Mouse (Mus musculus) left cerebral cortex, postnatal 10 days (tissue): ENCODE results near the gene Sik1. TPM values are rescaled to one million over a fixed set of nuclear protein-coding genes. Genes with fewer than 3 reads are reported as not detected.
A peak's percentile ranks its signal among the peaks of the same experiment; 100 is the strongest.

Source experiments
- DNase-seq, 2 experiments: peaks; one replicate each; pipeline ENCODE4 v3.0.0; 2021 to 2022; ENCODE audit warnings: low spot score in 2 of 2, mixed read lengths in 1 of 2; ENCODE audit errors: extremely low spot score in 1 of 2
- intact Hi-C: fragments of 180-260 bp; cut with DNase I; formaldehyde crosslinking; loops from one replicate; pipeline ENCODE4 v1.15.1; 2025
- total RNA-seq, 2 experiments: library from RNA; stranded (reverse); gene quantifications; 2 replicates each; pipeline ENCODE4 v1.2.3; 2021

Sik1 gene
- total RNA-seq, 2 experiments from 2014 or later = 22.2 to 22.8 TPM

- DNase-seq = peak; percentile 65 to 72
- intact Hi-C loops = loop anchor here (5.0 kb wide), 1 partner anchor 145 kb away; no protein-coding TSS in a partner anchor
Measured at GRCm38 (mm10) chr17:31877650-31878141, 22.1 kb upstream of the Sik1 start.

- DNase-seq = no peak
- intact Hi-C loops = loop anchor here (5.0 kb wide), 1 partner anchor 145 kb away; no protein-coding TSS in a partner anchor
Measured at GRCm38 (mm10) chr17:31877181-31877581, 21.6 kb upstream of the Sik1 start.

DNA sequence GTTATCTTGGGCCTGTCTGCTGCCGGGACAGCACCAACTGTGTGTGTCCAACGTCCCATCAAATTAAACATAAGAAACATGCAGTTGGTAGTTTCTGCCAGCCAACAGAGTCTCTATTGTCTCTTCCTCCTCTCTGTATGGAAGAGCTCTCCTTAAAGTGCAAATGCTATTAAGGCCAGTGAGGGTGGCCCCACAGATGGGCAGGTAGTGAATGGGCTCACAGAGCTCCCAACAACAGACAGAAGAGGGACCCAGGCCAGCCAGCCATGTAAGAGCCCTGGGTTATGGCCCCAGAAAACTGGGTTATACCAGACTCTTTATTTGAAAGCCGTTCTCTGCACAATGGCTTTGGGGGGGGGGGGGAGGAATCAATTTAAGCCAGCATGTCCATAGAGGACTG, 21.2 kb upstream of the Sik1 start:
- intact Hi-C loops = loop anchor here (5.0 kb wide), 1 partner anchor 146 kb away; no protein-coding TSS in a partner anchor

DNA sequence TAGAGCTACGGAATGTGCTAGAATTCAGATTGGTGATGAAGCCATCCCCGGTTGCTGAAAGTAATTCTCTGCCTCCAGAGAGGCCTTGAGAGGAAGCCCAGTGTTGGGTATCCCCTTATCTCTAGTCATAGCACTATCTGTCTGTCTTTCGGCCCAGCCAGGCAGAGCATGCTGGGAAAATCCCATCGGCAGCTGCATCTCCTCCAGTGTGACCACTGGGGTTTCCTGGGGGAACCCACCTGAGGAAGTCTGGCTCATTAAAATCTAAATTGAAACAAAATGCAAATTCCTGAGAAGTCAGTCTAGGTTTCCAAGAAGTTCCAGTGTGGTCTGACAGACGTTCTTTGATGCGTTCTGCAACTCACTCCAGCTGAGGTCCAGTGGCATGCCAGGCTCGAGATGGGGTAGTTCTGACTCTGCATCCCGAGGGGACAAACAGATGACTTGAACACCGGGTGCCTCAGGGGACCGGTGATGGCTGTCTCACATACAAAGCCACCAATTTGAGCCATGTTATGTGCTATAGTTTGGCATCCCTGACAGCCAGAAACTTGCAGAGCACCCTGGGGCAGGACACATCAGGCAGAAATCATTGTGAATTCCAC, 19.8 kb upstream of the Sik1 start:
- DNase-seq = peak in 1 of 2 experiments; percentile 14
- intact Hi-C loops = loop anchor here (5.0 kb wide), 1 partner anchor 147 kb away; no protein-coding TSS in a partner anchor

More for the DNA sequence above, 21.2 kb upstream of the Sik1 start:
- DNase-seq = peak in 1 of 2 experiments; percentile 17

DNA sequence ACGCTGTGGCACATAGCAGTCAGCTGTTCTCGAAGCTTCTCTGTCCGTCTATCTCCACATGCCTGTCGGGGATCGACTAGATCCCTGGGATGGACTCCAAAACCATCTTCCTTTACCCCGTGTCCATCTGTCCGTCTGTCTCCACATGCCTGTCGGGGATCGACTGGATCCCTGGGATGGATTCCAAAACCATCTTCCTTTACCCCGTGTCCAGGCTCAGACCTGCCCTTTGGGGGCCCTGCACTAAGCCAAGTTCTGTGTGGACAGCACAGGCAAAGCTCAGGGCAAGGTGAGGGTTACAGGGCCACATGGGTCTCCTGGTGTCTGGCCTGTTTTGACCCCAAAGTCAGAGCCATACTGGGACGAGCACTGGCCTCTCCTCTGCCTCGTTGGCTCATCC, 19.1 kb upstream of the Sik1 start:
- intact Hi-C loops = loop anchor here (5.0 kb wide), 1 partner anchor 148 kb away; no protein-coding TSS in a partner anchor
- peak in 1 of 2 experiments; percentile 15 for DNase-seq

GRCm38 (mm10) chr17:31873973-31874372, 18.4 kb upstream of the Sik1 start:
- intact Hi-C loops = no loop called here
- peak in 1 of 2 experiments; percentile 64 for DNase-seq

DNA sequence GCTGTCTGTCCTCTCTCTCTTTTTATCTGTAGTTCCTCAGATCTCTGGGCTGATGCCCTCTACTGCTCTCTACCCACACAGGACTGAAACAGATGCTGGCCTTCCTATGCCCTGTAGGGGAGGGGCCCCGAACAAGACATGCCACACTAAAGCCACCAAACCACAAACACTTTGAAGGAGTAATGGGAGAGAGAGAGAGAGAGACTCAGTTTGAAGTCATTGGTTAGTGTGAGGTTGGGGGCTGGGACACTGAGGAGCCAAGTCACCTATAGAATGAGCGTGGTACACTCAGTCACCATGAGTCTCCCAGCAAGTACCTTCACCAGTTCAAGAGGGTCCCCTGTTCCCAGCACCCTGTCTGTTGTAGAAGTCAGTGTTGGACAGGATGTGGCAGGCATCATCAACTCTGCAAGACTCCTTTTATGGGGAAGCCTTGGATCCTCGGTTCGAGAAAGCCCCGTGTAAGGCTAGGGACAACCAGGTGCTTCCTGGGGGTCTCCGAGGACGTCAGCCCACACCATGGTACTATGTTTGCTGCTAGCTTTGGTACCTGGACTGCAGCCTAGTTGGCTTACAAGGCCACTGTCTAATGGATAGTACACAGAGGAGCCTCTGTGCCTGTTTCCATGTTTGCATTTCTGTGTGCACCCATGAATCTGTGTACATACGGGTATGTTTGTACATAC, 17.7 kb upstream of the Sik1 start:
- intact Hi-C loops = no loop called here
- DNase-seq = peak in 1 of 2 experiments; percentile 10

- intact Hi-C loops = no loop called here
- no peak for DNase-seq
Measured at GRCm38 (mm10) chr17:31872826-31873165, 17.2 kb upstream of the Sik1 start.

- intact Hi-C loops = no loop called here
- peak in 1 of 2 experiments; percentile 29 for DNase-seq
Measured at GRCm38 (mm10) chr17:31871968-31872825, 16.6 kb upstream of the Sik1 start.

- DNase-seq = peak in 1 of 2 experiments; percentile 15
- intact Hi-C loops = no loop called here
Measured at GRCm38 (mm10) chr17:31870931-31871421, 15.4 kb upstream of the Sik1 start.

- DNase-seq = peak in 1 of 2 experiments; percentile 9
- intact Hi-C loops = no loop called here
Measured at GRCm38 (mm10) chr17:31870446-31870845, 14.8 kb upstream of the Sik1 start.

- intact Hi-C loops = no loop called here
- peak in 1 of 2 experiments; percentile 18 for DNase-seq
Measured at GRCm38 (mm10) chr17:31868076-31868475, 12.5 kb upstream of the Sik1 start.

- intact Hi-C loops = no loop called here
- DNase-seq = peak in 1 of 2 experiments; percentile 13
Measured at GRCm38 (mm10) chr17:31867061-31867460, 11.5 kb upstream of the Sik1 start.

DNA sequence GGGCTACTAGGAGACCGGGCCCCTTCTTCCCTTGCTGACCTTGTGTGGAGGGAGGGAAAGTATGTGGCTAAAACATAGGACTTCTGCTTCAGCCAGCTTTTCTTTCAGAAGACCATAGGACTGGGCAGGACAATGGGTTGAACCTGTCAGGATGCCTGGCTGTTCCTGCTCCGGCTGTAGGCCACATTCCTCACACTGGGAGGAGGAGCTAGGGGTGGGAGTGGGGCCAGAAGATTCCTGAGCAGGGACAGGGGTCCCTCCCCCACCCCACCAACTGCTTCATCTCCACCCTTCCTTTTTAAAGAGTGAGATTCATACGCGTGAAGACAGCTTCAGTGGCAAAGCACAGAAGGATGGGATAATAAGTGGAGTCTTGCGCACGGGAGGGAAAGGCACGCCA, 10.0 kb upstream of the Sik1 start:
- intact Hi-C loops = no loop called here
- DNase-seq = peak in 1 of 2 experiments; percentile 25

- intact Hi-C loops = no loop called here
- peak in 1 of 2 experiments; percentile 15 for DNase-seq
Measured at GRCm38 (mm10) chr17:31864666-31865450, 9.3 kb upstream of the Sik1 start.

DNA sequence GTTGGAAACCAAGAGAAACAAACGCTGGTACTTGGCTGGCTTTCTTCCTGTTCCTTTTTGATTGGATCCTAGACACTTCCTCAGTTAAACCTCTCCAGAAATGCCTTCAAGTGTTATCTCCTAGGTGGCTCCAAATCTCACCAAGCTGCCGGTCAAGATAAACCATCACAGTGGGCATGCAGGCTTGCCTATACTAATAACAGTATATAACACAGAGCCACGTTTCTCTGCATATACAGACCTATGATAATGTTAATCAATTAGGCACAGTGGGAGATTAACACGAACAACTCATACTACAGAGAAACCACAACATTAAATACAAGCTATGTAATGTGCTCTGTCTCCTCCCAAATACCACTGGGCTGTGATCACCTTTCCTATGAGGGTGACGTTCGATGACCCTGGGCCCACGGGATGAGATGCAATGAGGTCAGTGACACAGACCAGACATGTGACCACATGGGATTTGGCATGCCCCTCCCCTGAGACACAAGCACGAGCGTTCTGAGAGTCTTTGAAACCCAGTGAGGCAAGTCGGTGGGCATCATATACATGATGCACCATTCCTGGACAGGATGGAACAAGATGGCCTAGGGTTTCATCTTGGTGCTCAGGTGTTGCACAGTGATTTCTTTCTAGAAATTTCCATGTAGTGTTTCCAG, 7.7 kb upstream of the Sik1 start:
- DNase-seq = peak in 1 of 2 experiments; percentile 11
- intact Hi-C loops = no loop called here

- intact Hi-C loops = no loop called here
- DNase-seq = peak in 1 of 2 experiments; percentile 23
Measured at GRCm38 (mm10) chr17:31862136-31862535, 6.5 kb upstream of the Sik1 start.

DNA sequence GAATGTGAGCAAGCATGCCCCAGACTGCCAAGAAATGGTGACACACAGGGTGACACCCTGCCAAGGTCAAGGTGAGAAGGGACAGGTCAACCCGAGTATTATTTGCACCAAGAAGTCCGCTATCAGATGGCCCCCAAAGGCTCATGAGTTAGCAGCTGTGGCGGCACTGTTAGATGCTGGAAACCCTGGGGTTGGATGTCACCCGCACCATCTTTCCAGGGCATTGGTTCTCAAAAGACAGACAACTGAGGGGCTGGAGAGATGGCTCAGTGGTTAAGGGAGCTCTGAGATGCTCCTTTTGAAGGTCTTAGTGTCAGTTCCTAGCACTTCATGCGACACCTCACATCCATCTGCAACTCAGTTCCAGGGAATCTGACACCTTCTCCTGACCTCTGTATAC, 6.1 kb upstream of the Sik1 start:
- intact Hi-C loops = no loop called here
- DNase-seq = peak in 1 of 2 experiments; percentile 15
